Mouse (Mus musculus) ovary, postnatal 36 days (tissue): ENCODE measurements around the gene Egfl6.
"Not testable (repeated sequence)": the region's sequence is repeated elsewhere in the genome, so short reads cannot be mapped to it uniquely, and the experiment has no call there.

Experiments
- DNase-seq: peaks from one replicate; pipeline ENCODE4 v3.0.0; 2022; ENCODE audit warnings: low spot score, mixed read lengths

The Egfl6 gene

DNA sequence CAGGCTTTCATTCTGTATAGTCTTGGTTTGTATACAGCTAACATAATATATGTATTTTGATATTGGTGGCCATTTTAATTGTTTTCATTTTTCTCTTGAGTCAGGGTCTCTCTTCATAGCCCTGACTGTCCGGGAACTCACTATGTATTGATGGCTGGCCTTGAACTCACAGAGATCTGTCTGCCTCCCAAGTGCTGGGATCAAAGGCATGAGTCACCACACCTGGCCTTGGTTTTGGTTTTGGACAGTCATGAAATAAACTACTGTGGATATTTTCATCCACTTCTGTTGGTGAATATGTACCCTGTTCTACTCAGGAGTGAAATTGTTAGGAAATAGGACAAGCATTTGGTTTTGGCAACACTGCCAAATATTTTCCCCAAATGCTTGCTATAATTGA lies 68.9 kb downstream of the Egfl6 start:
- no peak for DNase-seq

DNA sequence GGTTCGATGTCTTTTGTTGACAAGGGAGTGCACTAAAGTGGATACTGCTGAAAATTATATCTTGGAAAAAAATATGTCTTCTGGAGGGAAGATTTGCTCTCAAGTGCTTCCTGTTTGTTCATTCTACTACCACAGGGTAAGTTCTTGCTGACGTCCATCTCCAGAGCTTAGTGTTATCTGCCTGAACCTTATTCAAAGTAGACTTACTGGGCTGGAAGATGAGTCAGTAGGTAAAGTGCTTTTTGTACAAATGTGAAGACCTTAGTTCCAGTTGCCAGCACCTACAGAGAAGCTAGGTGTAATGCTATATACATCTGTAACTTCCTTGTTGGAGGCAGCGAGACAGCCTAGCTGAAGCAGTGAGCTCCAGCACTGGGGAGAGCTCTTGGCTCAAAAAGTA lies 69.6 kb downstream of the Egfl6 start:
- no peak for DNase-seq

- not testable (repeated sequence) for DNase-seq
Observed at GRCm38 (mm10) chrX:166514035-166514434, 71.5 kb downstream of the Egfl6 start.

- DNase-seq, result no peak
Observed at GRCm38 (mm10) chrX:166512071-166512470, 73.4 kb downstream of the Egfl6 start.

- no peak for DNase-seq
Observed at GRCm38 (mm10) chrX:166511107-166511506, 74.4 kb downstream of the Egfl6 start.

- peak; percentile 89 for DNase-seq
Observed at GRCm38 (mm10) chrX:166509761-166510738, 75.5 kb downstream of the Egfl6 start.

GRCm38 (mm10) chrX:166504421-166504820 lies 81.1 kb downstream of the Egfl6 start:
- no peak for DNase-seq

DNA sequence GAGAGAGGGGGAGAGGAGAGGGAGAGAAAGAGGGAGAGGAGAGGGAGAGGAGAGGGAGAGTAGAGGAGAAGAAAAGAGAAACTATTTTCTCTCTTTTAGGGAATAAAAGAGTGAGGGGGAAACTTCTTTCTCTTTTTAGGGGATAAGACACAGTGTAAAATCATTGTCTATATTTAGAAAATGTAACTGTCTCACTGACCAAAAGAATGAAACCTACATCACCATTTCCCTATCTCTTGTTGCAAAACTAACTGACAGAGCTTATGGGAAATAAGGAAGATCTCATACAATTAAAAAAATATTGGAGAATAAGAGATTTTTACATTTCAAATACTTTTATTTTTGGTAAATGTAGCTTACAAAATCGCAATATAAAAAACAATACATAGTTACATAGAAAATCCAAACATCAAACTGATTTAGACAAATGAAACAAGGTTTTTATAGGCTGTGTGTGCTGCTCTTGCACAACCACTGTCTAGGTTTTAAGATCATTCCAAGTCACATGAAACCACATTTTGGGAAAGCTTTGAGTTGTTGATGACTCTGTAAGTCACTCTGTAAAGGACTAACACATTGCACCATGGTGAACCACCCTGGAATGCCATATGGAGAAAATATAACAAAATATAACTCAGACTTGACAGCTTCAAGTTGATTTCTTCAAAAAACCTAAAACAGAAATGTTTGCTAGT lies 85.9 kb downstream of the Egfl6 start:
- no peak for DNase-seq

DNA sequence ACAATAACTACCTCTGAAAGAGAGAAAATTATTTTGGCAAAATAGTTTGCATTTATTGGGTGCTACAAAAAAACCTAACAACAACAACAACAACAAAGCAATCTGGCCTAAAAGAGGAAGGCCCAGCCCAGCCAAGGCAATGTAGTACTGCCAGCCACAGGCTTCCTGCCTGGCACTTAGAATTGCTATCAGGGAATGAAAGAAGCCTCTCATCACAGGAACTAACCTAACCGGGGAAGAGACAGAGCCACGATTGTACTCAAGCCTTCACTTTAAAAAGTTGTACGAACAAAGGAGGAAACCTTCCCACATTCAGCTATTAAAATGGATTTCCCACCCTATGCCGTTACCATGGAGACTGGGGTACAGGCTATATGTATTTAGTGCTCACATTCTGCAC lies 87.7 kb downstream of the Egfl6 start:
- DNase-seq, result no peak

- DNase-seq, result no peak
Observed at GRCm38 (mm10) chrX:166495052-166495451, 90.5 kb downstream of the Egfl6 start.

DNA sequence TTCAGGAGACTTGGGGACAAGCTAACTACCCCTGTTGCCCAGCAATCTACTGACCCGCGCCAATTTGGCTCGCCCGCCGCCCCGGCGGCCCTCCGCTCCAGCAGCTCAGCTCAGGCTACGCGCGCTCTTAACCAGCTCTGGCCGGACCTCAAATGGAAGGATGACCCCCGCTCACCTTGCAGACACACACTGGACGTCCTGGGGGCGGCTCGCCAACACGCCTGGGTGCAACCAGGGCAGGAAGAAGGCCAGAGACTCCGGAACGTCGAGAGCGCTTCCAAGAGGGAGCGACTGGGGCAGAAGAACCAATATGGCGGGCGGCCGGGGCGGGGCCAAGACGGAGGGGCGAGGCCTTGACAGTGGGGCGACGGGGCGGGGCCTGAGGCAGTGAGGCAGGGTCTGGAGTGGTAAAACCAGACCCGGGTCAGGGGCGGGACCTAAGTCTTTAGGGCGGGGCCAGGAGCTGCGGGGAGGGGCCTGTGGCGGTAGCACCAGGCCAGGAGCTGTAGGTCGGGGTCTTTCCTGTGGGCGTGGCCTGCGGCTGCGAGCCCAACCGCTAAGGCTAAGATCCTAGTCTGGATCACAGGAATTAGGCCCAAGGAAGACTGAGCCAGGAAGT lies 106.0 kb downstream of the Egfl6 start, which contains the start of gene Rab9:
Gene Rab9, minus strand, starts transcription at position 503 of the 619 bp plus-strand sequence.
- DNase-seq, result peak; percentile 90

DNA sequence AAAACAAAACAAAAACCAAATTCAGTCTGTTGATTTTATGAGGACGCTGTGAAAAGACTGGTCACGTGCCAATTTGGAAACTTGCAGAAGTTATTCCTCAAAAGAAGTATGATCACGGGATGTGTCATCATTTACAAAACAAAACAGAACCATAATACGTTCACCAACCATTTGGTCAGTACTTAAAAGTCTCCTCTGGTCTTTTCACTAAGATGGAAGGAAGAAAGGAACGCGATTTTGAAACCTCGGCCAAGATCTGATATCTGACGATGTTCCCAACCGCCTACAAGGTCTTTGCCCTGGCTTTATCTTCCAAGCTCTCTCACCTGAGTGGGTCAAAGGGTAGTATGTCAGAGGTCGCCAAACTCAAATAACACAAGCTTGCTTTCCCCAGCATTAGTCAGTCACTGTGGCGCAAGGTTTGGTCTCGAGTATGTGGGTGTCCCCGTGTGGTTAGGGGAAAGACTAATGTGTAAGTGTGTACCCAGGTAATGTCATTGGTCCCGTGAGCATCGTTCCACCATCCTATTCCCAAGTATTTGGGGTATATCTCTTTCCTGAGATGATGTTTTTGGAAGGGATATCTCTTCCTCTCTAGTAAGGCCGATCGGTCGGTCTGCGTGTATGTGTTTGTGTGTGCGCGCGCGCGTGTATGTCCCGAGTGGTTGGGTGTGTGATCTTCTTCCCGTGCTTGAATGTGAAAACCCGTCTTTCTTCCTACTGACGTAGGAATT lies 106.7 kb downstream of the Egfl6 start:
- DNase-seq, result peak; percentile 4

- no peak for DNase-seq
Observed at GRCm38 (mm10) chrX:166477393-166477792, 108.1 kb downstream of the Egfl6 start.
